Mouse (Mus musculus) lung, adult 2 months (tissue): ENCODE measurements around the gene Sox2.

Experiments used
- CTCF ChIP-seq: fragments of 200-500 bp; IDR thresholded peaks from 2 replicates; pipeline ENCODE4 v1.5.1; 2011; ENCODE audit warnings: mild to moderate bottlenecking, low read length, control low read depth; ENCODE audit not compliant: insufficient read depth
- POLR2A ChIP-seq: fragments of 200-500 bp; IDR thresholded peaks from 2 replicates; pipeline ENCODE4 v1.6.1; 2011; ENCODE audit warnings: low read depth, mild to moderate bottlenecking, control low read depth, low read length, borderline replicate concordance; ENCODE audit errors: extremely low read depth

- TF ChIP-seq CTCF, result no peak
- TF ChIP-seq POLR2A, result no peak
Observed at GRCm38 (mm10) chr3:34637481-34637880, 12.7 kb upstream of the Sox2 start.
